Mouse (Mus musculus) neural tube, embryonic 12.5 days (tissue): ENCODE data around the gene Cdk6. TPM values are rescaled to one million over a fixed set of nuclear protein-coding genes. Genes with fewer than 3 reads are reported as not detected.
"Not testable (repeated sequence)": the region's sequence is repeated elsewhere in the genome, so short reads cannot be mapped to it uniquely, and the experiment has no call there.

Experiments used
- ATAC-seq: fragments of 200-750 bp; cut with Nextera tagmentation; 2 replicates; pipeline ENCODE4 v1.8.0; 2017; ENCODE audit warnings: low read depth, mild to moderate bottlenecking, moderate TSS enrichment, moderate library complexity; ENCODE audit not compliant: low FRiP score
- H3K27ac ChIP-seq: fragments of 300-500 bp; sonication (generic); 2 replicates; pipeline ENCODE4 v1.5.1; 2016
- H3K27me3 ChIP-seq: fragments of 300-500 bp; sonication (generic); replicated peaks from 2 replicates; pipeline ENCODE4 v1.6.1; 2016; ENCODE audit warnings: mild to moderate bottlenecking
- H3K36me3 ChIP-seq: fragments of 300-500 bp; sonication (generic); 2 replicates; pipeline ENCODE4 v1.6.1; 2016; ENCODE audit warnings: mild to moderate bottlenecking
- H3K4me1 ChIP-seq: fragments of 300-500 bp; sonication (generic); 2 replicates; pipeline ENCODE4 v1.6.1; 2016
- H3K4me2 ChIP-seq: fragments of 300-500 bp; sonication (generic); replicated peaks from 2 replicates; pipeline ENCODE4 v1.6.1; 2016; ENCODE audit warnings: mild to moderate bottlenecking
- H3K4me3 ChIP-seq: fragments of 300-500 bp; sonication (generic); 2 replicates; pipeline ENCODE4 v1.5.1; 2016
- H3K9ac ChIP-seq: fragments of 300-500 bp; sonication (generic); 2 replicates; pipeline ENCODE4 v1.6.1; 2016; ENCODE audit warnings: mild to moderate bottlenecking
- H3K9me3 ChIP-seq: fragments of 300-500 bp; sonication (generic); 2 replicates; pipeline ENCODE4 v1.6.1; 2016; ENCODE audit warnings: mild to moderate bottlenecking
- WGBS: fragments of 180-500 bp; shearing (Covaris S2); methylation state at CpG from one replicate; pipeline ENCODE4 v1.1.7; 2016; 5-methylcytosine and 5-hydroxymethylcytosine counted together
- polyA plus RNA-seq: library from polyadenylated mRNA; unstranded; fragments of >200 nt; fragmentation: Nextera tagmentation; extraction: Ambion mirVana; gene quantifications from 2 replicates; pipeline ENCODE4 v1.2.1, GENCODE M21; 2016

Cdk6 gene
- polyA plus RNA-seq, 1 experiment from 2014 or later, result 18.5 TPM

- no peaks in the 10 kb centered on the region for H3K36me3 ChIP-seq
- H3K4me3 ChIP-seq, result no peak overlapping the region
- H3K4me2 ChIP-seq, result no peak overlapping the region
- no peak overlapping the region for H3K9ac ChIP-seq
- no peak overlapping the region for H3K27ac ChIP-seq
- no peaks in the 10 kb centered on the region for H3K27me3 ChIP-seq
- no peaks in the 10 kb centered on the region for H3K9me3 ChIP-seq
- 59% methylated on average over 4 of the region's 4 CpGs for WGBS
- no peak for ATAC-seq
- H3K4me1 ChIP-seq, result no peaks in the 10 kb centered on the region
Observed at GRCm38 (mm10) chr5:3324116-3324515, 17.2 kb upstream of the Cdk6 start.

- H3K4me2 ChIP-seq, result no peak overlapping the region
- H3K9ac ChIP-seq, result no peak overlapping the region
- H3K4me3 ChIP-seq, result no peak overlapping the region
- H3K4me1 ChIP-seq, result no peaks in the 10 kb centered on the region
- no peak overlapping the region for H3K27ac ChIP-seq
- H3K36me3 ChIP-seq, result no peaks in the 10 kb centered on the region
- WGBS, result 72% methylated on average over 1 of the region's 1 CpGs
- H3K9me3 ChIP-seq, result no peaks in the 10 kb centered on the region
- no peak for ATAC-seq
- no peaks in the 10 kb centered on the region for H3K27me3 ChIP-seq
Observed at GRCm38 (mm10) chr5:3329361-3329760, 11.9 kb upstream of the Cdk6 start.

- no peaks in the 10 kb centered on the region for H3K9me3 ChIP-seq
- no peaks in the 10 kb centered on the region for H3K36me3 ChIP-seq
- no peak overlapping the region for H3K27ac ChIP-seq
- H3K27me3 ChIP-seq, result no peaks in the 10 kb centered on the region
- H3K4me2 ChIP-seq, result no peak overlapping the region
- WGBS, result 78% methylated on average over 3 of the region's 3 CpGs
- no peak overlapping the region for H3K9ac ChIP-seq
- H3K4me3 ChIP-seq, result no peak overlapping the region
- ATAC-seq, result no peak
- no peaks in the 10 kb centered on the region for H3K4me1 ChIP-seq
Observed at GRCm38 (mm10) chr5:3330932-3331331, 10.4 kb upstream of the Cdk6 start.

GRCm38 (mm10) chr5:3333019-3333418 is 8.3 kb upstream of the Cdk6 start:
- not testable (repeated sequence) for H3K9me3 ChIP-seq, H3K27me3 ChIP-seq, H3K4me2 ChIP-seq, ATAC-seq, H3K27ac ChIP-seq, H3K36me3 ChIP-seq, H3K9ac ChIP-seq, H3K4me1 ChIP-seq, H3K4me3 ChIP-seq
- 91% methylated on average over 4 of the region's 4 CpGs for WGBS

- H3K36me3 ChIP-seq, H3K9me3 ChIP-seq, ATAC-seq, H3K27ac ChIP-seq: not testable (repeated sequence)
- Histone ChIP-seq H3K27me3 (peaks cover 27% of the 10 kb centered on the region), H3K9ac (0 out of 2 replicates have a peak overlapping the region, but pooled peaks have one; percentile 69), H3K4me2 (peak overlapping the region; percentile 96), H3K4me1 (peaks cover 18% of the 10 kb centered on the region), H3K4me3 (peak overlapping the region; percentile 53)
- 4% methylated on average over 15 of the region's 15 CpGs for WGBS
Observed at GRCm38 (mm10) chr5:3340340-3341058, 786 bp upstream of the Cdk6 start.

- H3K36me3 ChIP-seq, result no peaks in the 10 kb centered on the region
Observed at GRCm38 (mm10) chr5:3341931-3342770, 866 bp downstream of the Cdk6 start.

GRCm38 (mm10) chr5:3342771-3343565 is 1.7 kb downstream of the Cdk6 start:
- Histone ChIP-seq H3K4me3 (peak overlapping the region; percentile 53), H3K4me1 (peaks cover 18% of the 10 kb centered on the region), H3K36me3 (no peaks in the 10 kb centered on the region), H3K4me2 (peak overlapping the region; percentile 96), H3K9ac (peak overlapping the region; percentile 69), H3K9me3 (no peaks in the 10 kb centered on the region), H3K27ac (no peak overlapping the region), H3K27me3 (peaks cover 27% of the 10 kb centered on the region)
- under 1% methylated on average over 46 of the region's 46 CpGs for WGBS
- ATAC-seq, result peak; percentile 66

More at GRCm38 (mm10) chr5:3341931-3342770, 866 bp downstream of the Cdk6 start:
- Histone ChIP-seq H3K9me3 (no peaks in the 10 kb centered on the region), H3K27me3 (peaks cover 27% of the 10 kb centered on the region), H3K4me2 (peak overlapping the region; percentile 96), H3K4me3 (peak overlapping the region; percentile 53), H3K4me1 (peaks cover 18% of the 10 kb centered on the region), H3K9ac (peak overlapping the region; percentile 69; the same call in 1 of the 2 replicates), H3K27ac (no peak overlapping the region)
- under 1% methylated on average over 60 of the region's 60 CpGs for WGBS
- peak; percentile 15 for ATAC-seq

GRCm38 (mm10) chr5:3343566-3344080 is 2.3 kb downstream of the Cdk6 start:
- WGBS, result under 1% methylated on average over 37 of the region's 37 CpGs
- ATAC-seq, result peak; percentile 58
- Histone ChIP-seq H3K27ac (no peak overlapping the region), H3K4me1 (peaks cover 18% of the 10 kb centered on the region), H3K9me3 (no peaks in the 10 kb centered on the region), H3K4me3 (peak overlapping the region; percentile 53), H3K36me3 (no peaks in the 10 kb centered on the region), H3K27me3 (peaks cover 27% of the 10 kb centered on the region), H3K9ac (peak overlapping the region; percentile 69), H3K4me2 (peak overlapping the region; percentile 96)

GRCm38 (mm10) chr5:3344081-3344631 is 2.9 kb downstream of the Cdk6 start:
- no peaks in the 10 kb centered on the region for H3K36me3 ChIP-seq
- H3K9ac ChIP-seq, result peak overlapping the region; percentile 69
- no peak overlapping the region for H3K27ac ChIP-seq
- WGBS, result under 1% methylated on average over 56 of the region's 58 CpGs
- H3K27me3 ChIP-seq, result peaks cover 27% of the 10 kb centered on the region
- H3K4me3 ChIP-seq, result peak overlapping the region; percentile 53
- peaks cover 18% of the 10 kb centered on the region for H3K4me1 ChIP-seq
- no peaks in the 10 kb centered on the region for H3K9me3 ChIP-seq
- peak overlapping the region; percentile 96 for H3K4me2 ChIP-seq
- peak; percentile 52 for ATAC-seq

- H3K27ac ChIP-seq, ATAC-seq, H3K36me3 ChIP-seq, H3K9ac ChIP-seq, H3K9me3 ChIP-seq, H3K4me3 ChIP-seq: not testable (repeated sequence)
- 49% methylated on average over 4 of the region's 4 CpGs for WGBS
- Histone ChIP-seq H3K27me3 (peaks cover 27% of the 10 kb centered on the region), H3K4me2 (peak overlapping the region; percentile 96; the same call in 1 of the 2 replicates), H3K4me1 (peaks cover 18% of the 10 kb centered on the region)
Observed at GRCm38 (mm10) chr5:3345540-3345939, 4.3 kb downstream of the Cdk6 start.

- H3K9me3 ChIP-seq, H3K27ac ChIP-seq, H3K9ac ChIP-seq, H3K4me2 ChIP-seq, H3K4me3 ChIP-seq, H3K4me1 ChIP-seq, ATAC-seq, H3K36me3 ChIP-seq, H3K27me3 ChIP-seq: not testable (repeated sequence)
- WGBS, result 91% methylated on average over 4 of the region's 4 CpGs
Observed at GRCm38 (mm10) chr5:3349393-3349792, 8.1 kb downstream of the Cdk6 start.
